Mouse (Mus musculus) erythroblast, embryonic 14.5 days (primary cell): Measurements from ENCODE around the gene Ldlrap1.

Source experiments
- GATA1 ChIP-seq: IDR thresholded peaks from 2 replicates; pipeline ENCODE4 v1.6.1; 2012; ENCODE audit warnings: low read length, inconsistent platforms, mixed read lengths
- TAL1 ChIP-seq: IDR thresholded peaks from 3 replicates; pipeline ENCODE4 v1.6.1; 2012; ENCODE audit warnings: low read length, inconsistent platforms, mixed read lengths

- TF ChIP-seq TAL1: 0 out of 3 replicates have a peak, but pooled peaks have one; percentile 5
- no peak for TF ChIP-seq GATA1
Measured at GRCm38 (mm10) chr4:134730106-134730505, 37.7 kb downstream of the Ldlrap1 start.
